Mouse (Mus musculus): Measurements from ENCODE around the gene Olfr1154. TPM values are rescaled to one million over a fixed set of nuclear protein-coding genes. Genes with fewer than 3 reads are reported as not detected.

The Olfr1154 gene
- polyA plus RNA-seq (2016; fragmentation: Nextera tagmentation; extraction: Ambion mirVana), result not detected in 2 replicates

- H3K4me3 ChIP-seq, result no peak within 1 kb of the TSS
- H3K4me1 ChIP-seq, result no peaks in the 10 kb centered on the region
- H3K27me3 ChIP-seq (ENCODE audit: insufficient read depth, poor library complexity, severe bottlenecking), result no peaks in the 10 kb centered on the region
- no peak within 1 kb of the TSS for H3K27ac ChIP-seq
- H3K36me3 ChIP-seq, result no peaks in the 10 kb centered on the region
- no peaks in the 10 kb centered on the region for H3K9me3 ChIP-seq
- WGBS, result 90% methylated on average over 1 of the region's 1 CpGs
- no peak for DNase-seq (ENCODE audit: low spot score)
Measured at GRCm38 (mm10) chr2:87905066-87905465, at the start of gene Olfr1154. Olfr1154 (minus strand) TSS chr2:87905166.

DNA sequence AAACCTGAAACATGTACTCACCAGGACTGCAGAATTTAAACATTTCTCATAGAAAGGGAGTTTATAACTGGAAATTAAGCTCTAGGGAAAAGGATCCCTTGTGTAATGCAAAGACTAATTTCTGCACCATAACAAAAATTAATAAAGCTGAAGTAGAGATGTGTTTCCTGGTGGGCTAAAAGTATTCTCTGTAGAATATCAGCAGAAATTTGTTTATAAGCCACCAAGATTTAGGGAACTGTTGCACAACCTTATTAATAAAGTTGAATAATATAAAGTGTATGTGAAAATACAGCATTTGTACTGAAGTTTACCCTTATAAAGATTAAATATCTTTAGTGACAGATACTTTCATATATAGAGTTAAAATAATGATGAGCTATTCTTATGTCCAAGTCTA, 48.0 kb upstream of the Olfr1154 start, which contains the start of gene Olfr1156:
TSS of gene Olfr1156 (minus strand) at position 101 of the 400 bp plus-strand sequence.
- H3K4me1 ChIP-seq, result no peaks in the 10 kb centered on the region
- no peak for DNase-seq (ENCODE audit: low spot score)
- H3K27me3 ChIP-seq (ENCODE audit: insufficient read depth, poor library complexity, severe bottlenecking), result no peaks in the 10 kb centered on the region

DNA sequence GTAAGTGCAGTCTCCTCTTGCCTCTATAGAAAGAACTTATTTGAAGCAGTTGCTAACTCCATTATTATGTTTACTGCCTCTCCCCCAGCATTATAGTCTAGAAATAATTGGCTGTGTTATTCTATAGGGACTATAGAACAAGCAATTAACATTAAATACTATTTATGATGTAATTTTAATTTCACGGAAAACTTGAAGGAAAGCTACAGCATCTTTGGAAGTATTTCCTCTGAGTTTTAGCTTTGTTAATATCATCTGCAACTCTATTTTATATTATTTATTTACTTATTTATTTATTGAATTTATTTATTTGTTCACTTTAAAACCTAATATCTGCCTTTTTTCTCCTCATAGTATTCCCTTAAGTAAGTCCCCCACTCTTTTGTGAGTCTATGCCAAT, 40.1 kb upstream of the Olfr1154 start, which contains the start of gene Olfr1155:
TSS of gene Olfr1155 (minus strand) at position 101 of the 400 bp plus-strand sequence.
- H3K36me3 ChIP-seq, result no peaks in the 10 kb centered on the region
- no peaks in the 10 kb centered on the region for H3K9me3 ChIP-seq
- DNase-seq (ENCODE audit: low spot score), result no peak
- H3K4me1 ChIP-seq, result no peaks in the 10 kb centered on the region
- H3K27ac ChIP-seq, result no peak within 1 kb of the TSS
- 89% methylated on average over 1 of the region's 1 CpGs for WGBS
- H3K27me3 ChIP-seq (ENCODE audit: insufficient read depth, poor library complexity, severe bottlenecking), result no peaks in the 10 kb centered on the region
- no peak within 1 kb of the TSS for H3K4me3 ChIP-seq

More for the DNA sequence above, 48.0 kb upstream of the Olfr1154 start, which contains the start of gene Olfr1156:
- H3K9me3 ChIP-seq, result no peaks in the 10 kb centered on the region
- no peak within 1 kb of the TSS for H3K27ac ChIP-seq
- no peak within 1 kb of the TSS for H3K4me3 ChIP-seq
- no peaks in the 10 kb centered on the region for H3K36me3 ChIP-seq

GRCm38 (mm10) chr2:87894662-87895061, 10.3 kb downstream of the Olfr1154 start, which contains the start of gene Olfr1153:
Olfr1153 (plus strand) TSS chr2:87894962.
- Histone ChIP-seq H3K9me3 (no peaks in the 10 kb centered on the region), H3K36me3 (no peaks in the 10 kb centered on the region), H3K4me1 (no peaks in the 10 kb centered on the region), H3K27me3 (ENCODE audit: insufficient read depth, poor library complexity, severe bottlenecking) (no peaks in the 10 kb centered on the region), H3K4me3 (no peak within 1 kb of the TSS), H3K27ac (no peak within 1 kb of the TSS)
- DNase-seq (ENCODE audit: low spot score), result no peak
- 72% methylated on average over 1 of the region's 1 CpGs for WGBS

- no peak for DNase-seq (ENCODE audit: low spot score)
- H3K4me3 ChIP-seq, result no peak within 1 kb of the TSS
Measured at GRCm38 (mm10) chr2:87866192-87866591, 38.8 kb downstream of the Olfr1154 start, which contains the start of gene Olfr1152. Olfr1152 (plus strand) TSS chr2:87866492.

GRCm38 (mm10) chr2:87855562-87855961, 49.4 kb downstream of the Olfr1154 start, which contains the start of gene Olfr1151:
Olfr1151 (plus strand) TSS chr2:87855862.
- Histone ChIP-seq H3K27ac (no peak within 1 kb of the TSS), H3K4me1 (no peaks in the 10 kb centered on the region), H3K9me3 (no peaks in the 10 kb centered on the region), H3K4me3 (no peak within 1 kb of the TSS), H3K27me3 (ENCODE audit: insufficient read depth, poor library complexity, severe bottlenecking) (no peaks in the 10 kb centered on the region), H3K36me3 (no peaks in the 10 kb centered on the region)
- no peak for DNase-seq (ENCODE audit: low spot score)
- WGBS, result 78% methylated on average over 1 of the region's 1 CpGs

More at GRCm38 (mm10) chr2:87866192-87866591, 38.8 kb downstream of the Olfr1154 start, which contains the start of gene Olfr1152:
- Histone ChIP-seq H3K9me3 (no peaks in the 10 kb centered on the region), H3K27ac (no peak within 1 kb of the TSS), H3K4me1 (no peaks in the 10 kb centered on the region), H3K36me3 (no peaks in the 10 kb centered on the region), H3K27me3 (ENCODE audit: insufficient read depth, poor library complexity, severe bottlenecking) (no peaks in the 10 kb centered on the region)

Other genes starting within 250 kb of the Olfr1154 start
- not detected in 2 replicates for gene Olfr1134, start 246.7 kb downstream of the Olfr1154 start, polyA plus RNA-seq (2016; fragmentation: Nextera tagmentation; extraction: Ambion mirVana)
- gene Olfr1135, start 231.5 kb downstream of the Olfr1154 start, polyA plus RNA-seq (2016; fragmentation: Nextera tagmentation; extraction: Ambion mirVana), result not detected in 2 replicates
- gene Olfr1136, start 211.2 kb downstream of the Olfr1154 start, polyA plus RNA-seq (2016; fragmentation: Nextera tagmentation; extraction: Ambion mirVana), result not detected in 2 replicates
- gene Olfr1137, start 192.0 kb downstream of the Olfr1154 start, polyA plus RNA-seq (2016; fragmentation: Nextera tagmentation; extraction: Ambion mirVana), result not detected in 2 replicates
- gene Olfr1138, start 165.2 kb downstream of the Olfr1154 start, polyA plus RNA-seq (2016; fragmentation: Nextera tagmentation; extraction: Ambion mirVana), result not detected in 2 replicates
- not detected in 2 replicates for gene Olfr1140, start 161.4 kb downstream of the Olfr1154 start, polyA plus RNA-seq (2016; fragmentation: Nextera tagmentation; extraction: Ambion mirVana)
- not detected in 2 replicates for gene Olfr1141, start 151.2 kb downstream of the Olfr1154 start, polyA plus RNA-seq (2016; fragmentation: Nextera tagmentation; extraction: Ambion mirVana)
- not detected in 2 replicates for gene Olfr152, start 125.7 kb downstream of the Olfr1154 start, polyA plus RNA-seq (2016; fragmentation: Nextera tagmentation; extraction: Ambion mirVana)
- gene Olfr1143, start 104.6 kb downstream of the Olfr1154 start, polyA plus RNA-seq (2016; fragmentation: Nextera tagmentation; extraction: Ambion mirVana), result not detected in 2 replicates
- gene Olfr1145, start 95.3 kb downstream of the Olfr1154 start, polyA plus RNA-seq (2016; fragmentation: Nextera tagmentation; extraction: Ambion mirVana), result not detected in 2 replicates
- gene Olfr1148, start 74.6 kb downstream of the Olfr1154 start, polyA plus RNA-seq (2016; fragmentation: Nextera tagmentation; extraction: Ambion mirVana), result not detected in 2 replicates
- gene Olfr1150-ps1, start 61.2 kb downstream of the Olfr1154 start, polyA plus RNA-seq (2016; fragmentation: Nextera tagmentation; extraction: Ambion mirVana), result not detected in 2 replicates
- gene Olfr1151, start 49.3 kb downstream of the Olfr1154 start, polyA plus RNA-seq (2016; fragmentation: Nextera tagmentation; extraction: Ambion mirVana), result not detected in 2 replicates
- not detected in 2 replicates for gene Olfr1152, start 38.7 kb downstream of the Olfr1154 start, polyA plus RNA-seq (2016; fragmentation: Nextera tagmentation; extraction: Ambion mirVana)
- gene Olfr1153, start 10.2 kb downstream of the Olfr1154 start, polyA plus RNA-seq (2016; fragmentation: Nextera tagmentation; extraction: Ambion mirVana), result not detected in 2 replicates
- not detected in 2 replicates for gene Olfr1155, start 40.0 kb upstream of the Olfr1154 start, polyA plus RNA-seq (2016; fragmentation: Nextera tagmentation; extraction: Ambion mirVana)
- not detected in 2 replicates for gene Olfr1156, start 47.9 kb upstream of the Olfr1154 start, polyA plus RNA-seq (2016; fragmentation: Nextera tagmentation; extraction: Ambion mirVana)
- not detected in 2 replicates for gene Olfr1157, start 63.1 kb upstream of the Olfr1154 start, polyA plus RNA-seq (2016; fragmentation: Nextera tagmentation; extraction: Ambion mirVana)
- not detected in 2 replicates for gene Olfr74, start 69.5 kb upstream of the Olfr1154 start, polyA plus RNA-seq (2016; fragmentation: Nextera tagmentation; extraction: Ambion mirVana)
- gene Olfr1158, start 84.9 kb upstream of the Olfr1154 start, polyA plus RNA-seq (2016; fragmentation: Nextera tagmentation; extraction: Ambion mirVana), result not detected in 2 replicates
- gene Olfr1160, start 103.1 kb upstream of the Olfr1154 start, polyA plus RNA-seq (2016; fragmentation: Nextera tagmentation; extraction: Ambion mirVana), result not detected in 2 replicates
- not detected in 2 replicates for gene Olfr1161, start 117.6 kb upstream of the Olfr1154 start, polyA plus RNA-seq (2016; fragmentation: Nextera tagmentation; extraction: Ambion mirVana)
- not detected in 2 replicates for gene Olfr73, start 132.5 kb upstream of the Olfr1154 start, polyA plus RNA-seq (2016; fragmentation: Nextera tagmentation; extraction: Ambion mirVana)
- gene Olfr1162, start 146.0 kb upstream of the Olfr1154 start, polyA plus RNA-seq (2016; fragmentation: Nextera tagmentation; extraction: Ambion mirVana), result not detected in 2 replicates
- gene Olfr1163, start 166.7 kb upstream of the Olfr1154 start, polyA plus RNA-seq (2016; fragmentation: Nextera tagmentation; extraction: Ambion mirVana), result not detected in 2 replicates
- not detected in 2 replicates for gene Olfr1164, start 188.8 kb upstream of the Olfr1154 start, polyA plus RNA-seq (2016; fragmentation: Nextera tagmentation; extraction: Ambion mirVana)
- gene Olfr1166, start 223.1 kb upstream of the Olfr1154 start, polyA plus RNA-seq (2016; fragmentation: Nextera tagmentation; extraction: Ambion mirVana), result not detected in 2 replicates

Data from heart, embryonic 10.5 days (tissue).